ENCODE assay signal across 10 mouse cellular contexts in the genomic region with DNA sequence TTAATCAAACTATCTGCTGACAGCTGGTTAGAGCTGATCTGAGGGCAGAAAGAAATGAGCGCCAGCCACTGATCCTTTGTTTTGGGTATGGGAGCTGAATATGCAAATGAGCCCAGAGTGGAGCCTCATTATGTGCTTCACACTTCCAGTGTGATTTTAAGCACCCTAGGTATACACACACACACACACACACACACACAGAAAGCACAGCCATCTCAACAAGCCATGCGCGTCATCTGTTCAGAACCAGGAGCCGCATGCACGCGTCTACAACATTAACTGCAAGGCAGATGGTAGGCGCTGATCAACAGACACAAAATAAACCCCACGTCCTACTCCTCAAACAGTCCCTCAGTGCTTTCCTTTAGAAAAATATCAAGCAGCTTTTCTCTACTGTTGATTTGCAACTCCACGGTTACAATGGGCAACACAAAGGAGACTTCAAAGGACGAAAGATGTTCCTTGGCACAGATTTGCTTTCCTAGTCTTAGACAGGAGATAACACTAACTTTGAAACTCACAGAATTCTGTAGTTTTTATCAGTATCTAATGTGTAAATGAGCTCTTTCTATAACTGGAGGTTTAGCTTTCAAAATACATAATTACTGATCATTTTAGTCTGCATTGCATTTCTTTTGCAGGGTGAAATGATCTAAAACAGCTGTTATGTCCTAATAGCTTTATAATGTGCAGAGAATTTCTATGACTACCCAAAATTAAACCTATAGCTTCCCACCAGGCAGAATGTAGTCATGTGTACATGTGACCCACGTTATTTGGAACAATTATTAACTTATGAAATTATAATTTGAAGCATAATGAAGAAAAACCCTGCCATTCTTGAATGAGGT.
DNase-seq lines count a peak whose midpoint lies in the region; ATAC-seq and TF ChIP-seq lines count a peak whose summit lies in the region.
"Had no signal": no experiment of that assay in that cellular context is flagged by ENCODE, and none has a peak within 500 bp of the region (broad histone marks: within the 10 kb centered on the region; RNA-seq: fewer than 3 reads in every experiment).

No protein-coding gene starts in this region.

- no peak for TF ChIP-seq POLR2A in brain, embryonic 14.5 days (IDR thresholded peaks at IDR 0.05; ENCODE audit: borderline replicate concordance, extremely low read depth, insufficient read depth, insufficient read length, poor library complexity, severe bottlenecking)

- TF ChIP-seq CTCF in brain, embryonic 14.5 days (IDR thresholded peaks at IDR 0.05; ENCODE audit: borderline replicate concordance, extremely low read depth, insufficient read depth, insufficient read length), result no peak

- H3K36me3 ChIP-seq in forebrain, embryonic 13.5 days (ENCODE audit: poor library complexity, severe bottlenecking), result no peaks in the 10 kb centered on the region
- H3K36me3 ChIP-seq in midbrain, embryonic 12.5 days, result no peaks in the 10 kb centered on the region

- 13% methylated on average over 11 of the region's 11 CpGs for WGBS in forebrain, embryonic 13.5 days
- 30% methylated on average over 11 of the region's 11 CpGs for WGBS in midbrain, embryonic 12.5 days

- H3K9ac ChIP-seq in forebrain, embryonic 13.5 days, result no peak overlapping the region
- no peak overlapping the region for H3K9ac ChIP-seq in midbrain, embryonic 12.5 days (replicated peaks)
- H3K9ac ChIP-seq: heart, embryonic 13.5 days; liver, embryonic 14.5 days had no signal

- peak; percentile 95 for ATAC-seq in forebrain, embryonic 13.5 days
- peak; percentile 72; the same call in 1 of the 2 replicates for ATAC-seq in midbrain, embryonic 12.5 days (ENCODE audit: low FRiP score, low read depth)
- ATAC-seq in erythroblast, adult 5-6 weeks (replicated peaks; ENCODE audit: low FRiP score, poor library complexity, severe bottlenecking), result no peak

- no peak overlapping the region for H3K4me3 ChIP-seq in forebrain, embryonic 13.5 days
- no peak overlapping the region for H3K4me3 ChIP-seq in midbrain, embryonic 12.5 days
- H3K4me3 ChIP-seq: heart, embryonic 13.5 days had no signal

- DNase-seq in brain, embryonic 14.5 days (ENCODE audit: low read depth), result peak; percentile 96
- DNase-seq in layer of hippocampus, adult 8-10 months (ENCODE audit: low spot score in 2 of 2), result peak; percentile 86 to 91
- DNase-seq in urinary bladder, postnatal 14 days (ENCODE audit: low spot score), result no peak
- no peak for DNase-seq in cerebellum, adult 8-10 months
- no peak for DNase-seq in yolk sac, embryonic 10.5 days (ENCODE audit: low spot score)

- no peaks in the 10 kb centered on the region for H3K9me3 ChIP-seq in forebrain, embryonic 13.5 days (replicated peaks)
- H3K9me3 ChIP-seq in midbrain, embryonic 12.5 days, result no peaks in the 10 kb centered on the region
- H3K9me3 ChIP-seq: heart, embryonic 13.5 days had no signal

- no peaks in the 10 kb centered on the region for H3K27me3 ChIP-seq in forebrain, embryonic 13.5 days
- no peaks in the 10 kb centered on the region for H3K27me3 ChIP-seq in midbrain, embryonic 12.5 days
- H3K27me3 ChIP-seq: heart, embryonic 13.5 days had no signal

- H3K4me1 ChIP-seq in forebrain, embryonic 13.5 days, result peaks cover 37% of the 10 kb centered on the region
- H3K4me1 ChIP-seq in midbrain, embryonic 12.5 days, result peaks cover 21% of the 10 kb centered on the region

- H3K4me2 ChIP-seq in forebrain, embryonic 13.5 days, result peak overlapping the region; percentile 22; the same call in 1 of the 2 replicates
- H3K4me2 ChIP-seq in midbrain, embryonic 12.5 days (replicated peaks), result peak overlapping the region; percentile 12; the same call in 1 of the 2 replicates
- H3K4me2 ChIP-seq: heart, embryonic 13.5 days had no signal

- H3K27ac ChIP-seq in forebrain, embryonic 13.5 days, result peak overlapping the region; percentile 78
- H3K27ac ChIP-seq in midbrain, embryonic 12.5 days (replicated peaks), result peak overlapping the region; percentile 74
- H3K27ac ChIP-seq: liver, embryonic 14.5 days had no signal

Comparison
In these comparisons a context has a peak if more than half of its experiments do, and no peak if none do; other contexts are left out.
1. DNase-seq: peak in brain, embryonic 14.5 days (single experiment) and layer of hippocampus, adult 8-10 months (2 of 2); none in urinary bladder, postnatal 14 days (single experiment), cerebellum, adult 8-10 months (single experiment) and yolk sac, embryonic 10.5 days (single experiment).